Mouse (Mus musculus) R1 (cell line): ENCODE results near the gene Galnt11.
A peak's percentile ranks its signal among the peaks of the same experiment; 100 is the strongest.
"Not testable (repeated sequence)": the region's sequence is repeated elsewhere in the genome, so short reads cannot be mapped to it uniquely, and the experiment has no call there.

Source experiments
- DNase-seq: peaks from one replicate; pipeline ENCODE4 v3.0.0-alpha.2; 2018; ENCODE audit warnings: low read depth, low spot score

The Galnt11 gene

DNA sequence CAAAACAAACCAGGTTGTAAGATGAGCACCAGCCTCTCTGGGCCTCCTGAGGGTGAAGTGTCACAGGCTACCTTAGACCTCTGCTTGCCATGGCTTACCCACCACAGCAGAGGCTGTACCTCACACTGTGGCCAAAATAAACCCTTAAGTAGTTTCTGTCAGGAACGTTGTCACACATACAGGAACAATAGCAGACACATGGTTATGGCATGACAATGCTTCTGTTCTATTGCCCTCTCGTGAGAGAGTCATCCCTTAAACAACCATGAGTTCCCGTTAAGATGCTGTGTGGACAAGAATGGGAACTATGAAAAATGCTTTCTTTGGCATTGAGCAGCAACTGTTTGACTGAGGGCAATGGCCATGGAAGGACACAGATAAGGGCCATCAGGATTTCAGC lies at the start of gene Galnt11:
Galnt11 (plus strand) TSS at position 301 of the 400 bp plus-strand sequence.
- no peak for DNase-seq

DNA sequence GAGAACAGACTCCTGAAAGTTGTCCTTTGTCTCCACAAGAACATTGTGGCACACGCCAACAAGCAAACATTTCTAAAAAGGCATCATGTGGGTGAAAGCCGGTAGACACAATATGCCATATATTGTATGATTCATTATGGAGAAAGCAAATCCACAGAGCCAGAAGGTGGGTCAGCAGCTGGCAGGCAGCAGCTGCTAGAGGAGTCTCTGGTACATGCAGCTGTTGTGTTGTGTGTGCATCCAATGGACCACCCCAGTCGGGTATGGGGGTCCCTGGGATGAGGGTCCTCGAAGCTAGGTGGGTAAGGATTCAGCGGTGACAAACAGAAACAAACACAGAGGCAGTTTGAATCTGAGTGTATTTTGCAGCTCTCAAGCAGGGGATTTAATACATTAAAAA lies 43.8 kb upstream of the Galnt11 start:
- not testable (repeated sequence) for DNase-seq

DNA sequence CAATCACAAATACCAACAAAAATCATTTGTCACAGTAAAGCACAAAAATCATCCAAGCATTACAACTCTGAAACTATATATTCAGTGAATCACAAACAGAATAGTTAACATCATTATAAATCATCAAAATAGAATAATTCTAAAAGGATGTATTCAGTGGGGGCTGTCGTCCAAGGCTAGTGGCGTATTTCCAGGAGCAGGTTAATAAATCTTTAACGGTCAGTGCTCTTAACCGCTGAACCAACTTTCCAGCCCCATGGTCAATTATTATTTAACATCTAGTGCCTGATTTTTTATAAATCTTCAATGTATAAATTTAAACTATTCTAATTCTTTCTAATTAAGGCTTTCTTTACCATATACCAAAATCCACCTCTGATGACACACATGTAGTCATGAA lies 43.2 kb upstream of the Galnt11 start:
- not testable (repeated sequence) for DNase-seq

DNA sequence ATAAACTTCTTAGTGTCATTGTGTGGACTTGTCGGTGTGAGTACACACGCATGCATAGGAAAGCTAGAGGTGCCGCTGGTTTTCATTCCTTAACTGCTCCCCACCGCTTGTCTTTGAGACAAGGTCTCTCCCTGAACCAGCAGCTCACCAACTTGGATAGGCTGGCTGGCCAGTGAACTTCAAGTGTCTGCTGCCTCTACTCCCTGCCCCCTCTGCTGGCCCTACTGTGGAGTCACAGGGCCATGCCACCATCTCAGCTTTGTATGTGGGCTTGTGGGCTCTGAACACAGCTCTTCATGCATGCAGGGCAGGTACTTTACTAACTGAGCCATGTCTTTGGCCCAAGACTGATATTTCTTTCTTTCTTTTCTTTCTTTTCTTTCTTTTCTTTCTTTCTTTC lies 42.4 kb upstream of the Galnt11 start:
- peak; percentile 44 for DNase-seq

DNA sequence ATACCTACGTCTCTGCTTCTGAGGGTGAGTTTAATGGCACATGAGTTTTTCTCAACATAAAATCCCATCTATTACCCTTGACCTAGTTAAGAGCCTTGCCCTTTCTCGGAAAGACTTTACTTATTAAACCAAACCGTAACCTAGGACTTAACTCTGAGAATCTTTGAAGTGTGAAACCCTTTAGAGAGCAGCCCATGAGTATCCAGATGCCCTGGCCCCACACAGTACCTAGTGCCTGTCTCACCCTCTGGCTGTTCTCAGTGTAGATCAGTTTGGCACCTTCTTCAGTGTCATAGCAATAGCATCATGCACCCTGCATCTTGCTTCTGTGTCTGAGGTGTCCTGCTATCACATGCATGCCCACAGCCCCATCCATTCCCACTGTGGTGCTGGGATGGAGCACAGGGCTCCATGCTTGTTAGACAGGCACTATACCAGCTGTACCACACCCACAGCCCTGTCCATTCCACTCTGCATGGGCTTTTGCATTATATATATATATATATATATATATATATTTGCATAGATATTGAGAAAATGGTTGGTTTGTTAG lies 41.7 kb upstream of the Galnt11 start:
- no peak for DNase-seq

DNA sequence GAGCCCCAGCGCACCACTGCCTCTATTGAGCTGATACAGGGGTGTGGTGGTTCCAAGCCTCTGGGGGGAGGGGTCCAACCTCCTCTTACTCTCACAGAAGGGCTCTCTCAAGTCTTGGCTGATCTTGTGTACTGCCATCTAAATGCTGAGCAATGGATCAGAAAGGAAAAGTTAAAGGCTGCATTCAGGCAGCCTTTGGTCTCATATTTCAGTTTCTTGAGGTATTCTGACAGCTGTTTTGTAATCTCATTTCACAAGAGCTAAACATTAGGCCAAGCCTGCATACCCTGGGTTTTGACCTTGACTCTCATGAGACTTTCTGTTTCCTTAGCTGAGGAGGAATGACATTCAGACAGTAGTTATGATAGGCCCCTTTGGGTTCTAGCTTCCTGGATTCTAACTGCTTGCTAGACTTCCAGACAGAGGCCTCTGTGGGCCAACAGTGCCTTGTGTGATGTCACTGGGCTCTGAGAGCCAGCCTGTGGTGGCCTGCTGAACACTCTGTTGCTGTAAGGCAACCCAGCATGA lies 40.6 kb upstream of the Galnt11 start, which contains the start of gene Galntl5:
Galntl5 (plus strand) TSS at position 457 of the 528 bp plus-strand sequence.
- DNase-seq: no peak

DNA sequence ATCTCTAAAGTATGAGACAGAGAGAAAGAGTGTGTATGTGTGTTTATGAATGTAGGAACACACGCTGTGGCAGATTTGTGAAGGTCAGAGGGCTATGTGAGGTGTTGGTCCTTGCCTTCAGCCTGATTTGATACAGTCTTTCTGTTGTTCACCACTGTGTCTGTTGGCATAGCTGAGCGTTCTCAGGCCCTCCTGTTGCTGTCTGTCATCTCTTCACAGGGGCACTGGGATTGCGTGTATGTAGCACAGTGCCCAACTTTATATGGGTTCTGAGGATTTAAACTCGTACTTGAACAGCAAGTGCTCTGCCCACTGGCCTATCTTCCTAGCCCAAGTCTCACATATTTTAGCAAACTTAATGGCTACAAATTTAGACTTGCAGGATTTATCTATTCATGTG lies 38.1 kb upstream of the Galnt11 start:
- no peak for DNase-seq

DNA sequence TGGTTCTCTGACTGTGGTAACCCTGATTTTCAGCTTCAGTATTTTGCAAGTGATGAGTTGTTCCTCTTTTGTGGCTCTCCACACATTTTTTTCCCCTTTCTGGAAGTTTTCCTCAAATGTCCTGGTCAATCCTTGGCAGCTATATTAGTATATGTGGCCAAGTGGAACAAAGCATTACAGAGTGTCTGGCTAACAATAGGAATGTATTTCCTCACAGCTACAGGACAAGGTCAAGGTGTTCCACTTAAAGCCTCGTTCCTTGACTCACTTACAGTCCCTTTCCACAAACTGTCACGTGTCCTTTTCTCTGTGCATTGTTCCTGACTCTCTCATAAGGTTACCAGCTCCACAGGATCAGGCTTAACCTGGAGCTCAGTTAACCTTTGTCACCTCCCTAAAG lies 37.1 kb upstream of the Galnt11 start:
- DNase-seq: peak; percentile 33

DNA sequence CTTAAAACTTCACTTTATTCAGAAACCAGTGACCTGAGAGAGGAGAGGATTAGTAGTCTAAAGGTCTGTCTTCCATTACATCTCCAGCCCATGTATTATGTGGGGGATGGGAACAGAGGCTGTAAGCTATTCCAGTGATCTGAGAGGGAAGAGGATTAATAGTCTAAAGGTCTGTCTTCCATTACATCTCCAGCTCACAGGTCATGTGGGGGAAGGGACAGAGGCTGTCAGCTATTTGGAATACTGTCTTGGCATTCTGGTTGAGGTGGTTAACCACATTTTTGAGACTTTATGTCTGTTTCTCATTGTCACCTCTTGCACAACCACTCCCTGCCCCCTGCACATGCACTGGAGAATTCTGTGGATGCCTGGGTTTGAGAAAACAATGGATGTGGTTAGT lies 34.0 kb upstream of the Galnt11 start:
- DNase-seq: no peak

DNA sequence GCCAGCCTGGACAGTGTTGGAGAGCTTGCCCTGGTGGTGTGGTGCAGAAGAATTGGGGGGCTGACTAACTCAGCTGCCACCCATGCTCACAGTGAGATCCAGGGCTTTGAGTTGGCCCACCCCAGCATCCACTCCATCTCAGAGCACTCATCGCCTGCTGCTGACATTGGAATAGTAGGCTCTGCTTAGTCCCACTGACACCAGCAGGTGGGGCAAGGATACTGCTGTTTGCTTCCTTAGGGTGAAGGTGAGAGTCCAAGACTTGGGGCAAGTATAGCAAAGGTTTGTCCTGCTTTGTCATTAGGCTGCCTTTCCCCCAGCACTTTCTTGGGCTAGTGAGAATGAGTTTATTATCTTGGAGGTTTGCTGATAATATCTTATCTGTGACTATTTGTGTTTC lies 32.9 kb upstream of the Galnt11 start:
- peak; percentile 56 for DNase-seq

DNA sequence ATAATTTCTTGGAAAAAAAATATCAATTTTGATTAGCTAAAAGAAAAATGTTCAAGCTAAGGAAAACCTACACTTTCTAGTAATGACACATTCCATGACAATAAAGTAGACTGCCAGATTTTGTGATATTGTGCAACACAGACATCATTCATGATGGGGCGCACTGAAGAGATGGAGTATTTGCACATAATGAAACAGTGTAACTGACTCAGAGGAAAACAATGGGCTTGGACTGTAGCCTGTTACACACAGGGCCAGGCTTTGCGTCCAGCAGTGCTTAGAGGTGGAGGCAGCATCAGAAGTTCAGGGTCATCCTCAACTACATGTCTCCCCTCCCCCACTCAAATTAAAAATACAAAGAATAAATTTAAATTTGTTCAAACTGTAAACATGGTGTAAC lies 31.2 kb upstream of the Galnt11 start:
- DNase-seq: no peak

DNA sequence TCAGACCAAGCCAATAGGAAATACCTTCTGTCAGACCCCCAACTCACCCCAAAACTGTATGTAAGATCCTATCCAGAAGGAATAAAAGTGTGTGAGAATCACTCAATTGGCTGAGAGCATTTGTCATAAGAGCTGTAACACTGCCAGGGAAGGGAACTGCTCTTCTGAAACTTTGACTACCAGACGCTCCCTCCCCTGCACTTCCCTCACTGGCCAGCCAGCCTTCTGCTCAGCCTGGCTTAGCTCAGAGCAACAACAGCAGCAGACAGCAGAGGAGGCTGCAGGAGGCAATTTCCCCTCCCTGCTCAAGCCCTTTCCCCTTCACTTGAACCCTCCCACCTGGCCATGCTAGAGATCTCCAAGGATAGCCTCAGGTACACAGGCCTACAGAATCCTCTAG lies 9.8 kb upstream of the Galnt11 start:
- DNase-seq: no peak

DNA sequence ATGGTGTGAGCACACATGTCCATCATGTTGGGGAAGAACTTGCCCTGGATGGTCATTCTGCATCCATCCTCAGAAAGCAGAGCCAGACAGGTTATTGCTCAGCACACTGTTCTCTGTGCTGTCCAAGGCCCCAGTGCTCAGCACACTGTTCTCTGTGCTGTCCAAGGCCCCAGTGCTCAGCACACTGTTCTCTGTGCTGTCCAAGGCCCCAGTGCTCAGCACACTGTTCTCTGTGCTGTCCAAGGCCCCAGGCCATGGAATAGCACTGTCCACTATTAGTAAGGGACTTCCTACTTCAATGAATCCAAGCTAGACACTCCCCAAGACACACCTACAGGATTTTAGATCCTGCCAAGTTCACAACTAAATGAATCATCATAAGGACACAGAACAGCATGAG lies 8.5 kb upstream of the Galnt11 start:
- DNase-seq: not testable (repeated sequence)

DNA sequence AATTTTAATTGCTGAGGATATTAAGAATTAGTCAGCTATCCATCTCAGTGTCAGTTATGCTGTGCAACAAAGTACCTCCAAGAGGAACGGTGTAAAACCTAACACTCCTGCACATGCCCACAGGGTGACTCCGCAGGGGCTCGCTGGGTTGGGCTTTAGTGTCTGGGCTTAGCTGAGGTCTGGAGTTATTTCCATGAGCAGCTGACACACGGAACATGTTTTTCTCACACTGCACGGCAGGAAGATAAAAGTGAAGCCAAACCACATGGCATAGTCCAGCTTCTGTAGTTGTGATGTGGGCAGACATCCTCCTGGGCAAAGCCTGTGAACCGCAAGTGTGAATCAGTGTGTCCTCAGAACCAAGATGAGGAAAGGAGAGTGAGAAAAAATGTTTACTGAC lies 6.7 kb upstream of the Galnt11 start:
- DNase-seq: no peak

DNA sequence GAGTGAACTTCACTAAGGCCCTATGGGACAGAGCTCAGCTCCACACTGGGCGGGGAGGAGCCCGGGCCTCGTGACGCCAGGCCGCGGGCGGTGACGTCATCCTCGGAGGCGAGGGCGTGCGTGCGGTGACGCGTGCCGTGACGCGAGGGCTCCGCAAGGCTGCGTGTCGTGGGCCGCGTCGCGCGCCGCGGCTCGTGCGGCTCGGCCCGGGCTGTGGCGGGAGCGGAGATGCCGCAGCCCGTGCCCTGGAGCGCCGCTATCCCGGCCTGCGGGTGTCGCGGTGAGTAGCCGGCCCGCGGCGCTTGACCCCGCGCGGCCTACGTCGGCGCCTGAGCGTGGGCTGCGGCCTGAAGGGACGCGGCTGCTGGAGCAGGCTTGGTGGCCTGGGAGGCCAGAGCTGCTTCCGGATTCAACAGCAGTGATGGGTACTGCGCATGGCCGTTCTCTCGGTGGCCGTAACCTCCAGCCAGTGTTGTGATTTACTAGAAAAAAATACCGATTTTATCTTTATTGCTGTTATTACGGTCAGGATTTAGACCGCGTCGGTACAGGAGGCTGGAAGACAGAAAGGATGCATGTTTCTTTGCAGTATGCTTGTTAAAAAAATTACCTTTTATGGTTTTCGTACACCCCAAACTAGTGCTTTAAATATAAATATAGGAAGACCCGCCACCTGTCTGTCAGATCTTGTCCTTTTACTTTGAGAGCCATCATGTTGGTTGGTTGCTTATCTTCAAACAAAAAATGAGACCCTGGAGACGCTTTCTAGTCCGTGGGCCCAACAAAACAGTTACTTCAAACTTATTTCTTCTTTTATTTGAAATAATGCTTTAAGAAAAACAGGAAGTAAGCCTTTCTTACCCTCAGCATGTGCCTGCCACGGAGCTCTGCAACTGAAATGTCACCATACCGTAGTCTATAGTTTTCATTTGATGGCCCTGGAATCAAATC lies 1.3 kb downstream of the Galnt11 start, which contains the start of gene E130116L18Rik:
E130116L18Rik (minus strand) TSS at position 402 of the 951 bp plus-strand sequence.
- DNase-seq: peak; percentile 85

DNA sequence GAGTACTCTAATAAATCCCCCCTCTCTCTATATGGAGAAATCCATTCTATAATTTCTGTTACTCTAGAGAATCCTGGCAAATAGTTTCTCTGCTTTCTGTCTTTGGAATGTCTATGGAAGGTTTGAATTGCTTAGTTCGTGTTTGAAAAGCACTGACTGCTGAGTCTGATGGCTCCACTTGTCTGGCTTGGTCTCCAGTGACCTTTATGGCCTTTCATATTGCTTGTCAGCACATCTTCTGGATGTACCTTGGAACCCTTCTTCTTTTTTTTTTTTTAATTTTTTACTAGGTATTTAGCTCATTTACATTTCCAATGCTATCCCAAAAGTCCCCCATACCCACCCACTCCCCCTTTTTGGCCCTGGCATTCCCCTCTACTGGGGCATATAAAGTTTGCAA lies 2.7 kb downstream of the Galnt11 start:
- DNase-seq: not testable (repeated sequence)

DNA sequence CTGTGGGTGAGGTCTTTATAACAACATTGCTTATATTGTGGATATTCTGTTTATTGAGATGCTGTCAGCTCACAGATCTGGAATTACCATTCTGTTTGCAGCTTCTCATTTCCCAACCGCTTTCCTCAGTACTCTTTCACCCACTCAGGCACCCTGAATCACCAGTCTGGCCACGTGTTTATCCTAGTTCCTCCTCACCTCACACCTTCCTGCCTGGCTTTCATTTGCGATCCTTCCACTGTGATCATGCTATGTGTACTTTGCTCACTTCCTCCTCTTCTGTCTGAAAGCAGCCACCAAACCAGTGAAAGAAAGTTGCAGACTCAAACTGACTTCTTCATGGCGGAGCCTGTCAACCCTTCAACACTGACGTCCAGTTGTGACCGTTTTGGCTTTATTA lies 21.4 kb downstream of the Galnt11 start:
- no peak for DNase-seq

DNA sequence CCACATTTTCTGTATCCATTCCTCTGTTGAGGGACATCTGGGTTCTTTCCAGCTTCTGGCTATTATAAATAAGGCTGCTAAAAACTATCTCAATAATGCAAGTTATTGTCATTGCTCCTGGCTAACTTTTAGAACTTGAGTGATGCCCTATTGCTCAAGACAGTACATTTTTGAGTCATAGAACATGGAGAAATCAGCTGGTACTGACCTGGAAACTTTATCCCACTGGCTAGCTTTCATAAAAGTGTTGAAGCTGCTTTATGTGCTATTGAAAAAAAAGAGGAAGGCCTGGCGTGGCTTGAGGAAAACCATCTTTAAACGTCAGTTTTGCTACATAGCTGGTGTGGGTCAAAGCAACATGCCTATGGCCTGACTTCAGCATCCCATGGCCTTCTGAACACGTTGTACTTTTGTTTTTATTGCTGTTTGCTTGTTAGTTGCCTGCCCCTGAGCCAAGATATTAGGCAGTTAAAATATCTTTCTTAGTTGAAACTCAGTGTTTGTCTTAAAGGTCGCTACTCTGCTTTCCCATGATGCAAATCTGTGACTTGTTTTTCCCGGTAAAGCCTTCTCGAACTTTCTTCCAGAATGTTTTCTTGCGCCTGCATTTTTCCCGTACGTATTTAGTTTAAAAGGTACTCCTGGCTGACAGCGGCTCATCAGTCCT lies 24.2 kb downstream of the Galnt11 start:
- no peak for DNase-seq

DNA sequence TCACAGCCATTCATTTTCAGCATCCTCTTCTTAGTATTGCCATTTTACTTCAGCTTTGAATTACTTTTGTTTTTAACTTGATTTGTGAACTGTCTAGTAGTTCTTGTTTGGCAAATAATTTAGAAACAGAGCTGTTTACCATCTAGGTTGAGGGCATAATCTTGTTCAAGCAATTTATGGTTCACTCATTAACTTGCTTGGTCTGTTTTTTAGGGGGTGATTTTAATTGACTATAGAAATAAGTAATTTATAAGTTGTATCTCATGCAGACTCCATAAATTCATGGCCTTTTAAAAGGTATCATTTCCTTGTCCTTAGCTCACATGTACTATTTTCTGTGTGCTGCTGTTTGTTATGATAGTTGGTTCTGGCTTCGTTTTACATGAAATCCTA lies 24.8 kb downstream of the Galnt11 start:
- DNase-seq: no peak

DNA sequence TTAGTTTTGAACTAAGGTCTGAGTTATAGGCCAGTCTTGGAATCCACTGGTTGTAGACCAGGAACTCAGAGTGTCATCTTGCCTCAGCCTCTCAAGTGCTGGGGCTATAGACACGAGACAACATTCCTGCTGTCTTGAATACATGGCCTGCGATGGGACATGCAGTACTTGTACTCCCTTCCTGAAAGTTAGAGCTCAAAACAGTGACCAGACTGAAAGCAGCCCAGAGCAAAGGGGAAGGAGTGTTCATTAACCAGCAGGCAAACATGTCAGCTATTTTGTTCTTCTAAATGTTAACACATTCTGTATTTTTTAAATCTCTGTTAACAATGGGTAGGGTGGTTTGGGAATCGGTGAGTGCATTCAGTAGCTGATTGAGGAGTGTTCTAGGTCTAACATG lies 25.3 kb downstream of the Galnt11 start:
- DNase-seq: no peak

DNA sequence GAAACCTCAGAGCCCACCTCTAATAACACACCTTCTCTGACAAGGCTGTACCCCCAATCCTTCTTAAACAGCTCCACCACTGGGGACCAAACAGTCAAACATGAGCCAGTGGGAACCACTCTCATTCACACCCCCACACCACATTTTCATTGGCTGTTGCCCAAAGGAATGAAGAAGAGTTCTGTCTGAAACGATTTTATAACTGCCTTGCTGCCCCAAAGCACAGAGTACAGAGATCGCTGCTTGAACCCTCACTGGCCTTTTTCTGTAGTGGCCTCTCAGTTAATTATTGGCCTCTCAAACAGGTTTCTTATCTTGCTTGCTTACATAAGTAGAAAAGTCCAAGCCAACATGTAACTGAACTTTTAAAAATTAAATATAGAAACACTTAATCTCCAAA lies 30.7 kb downstream of the Galnt11 start:
- DNase-seq: no peak
